Mouse (Mus musculus) cortical plate, adult 2 months (tissue): ENCODE results near the gene Muc1.

Experiments
- CTCF ChIP-seq: fragments of 200-500 bp; IDR thresholded peaks from 2 replicates; pipeline ENCODE4 v1.5.1; 2011; ENCODE audit warnings: mild to moderate bottlenecking, control low read depth, low read length; ENCODE audit not compliant: insufficient read depth; ENCODE audit errors: extremely low read depth
- POLR2A ChIP-seq: fragments of 200-500 bp; IDR thresholded peaks from 2 replicates; pipeline ENCODE4 v1.6.1; 2011; ENCODE audit warnings: mild to moderate bottlenecking, low read length, control low read depth; ENCODE audit not compliant: insufficient read depth; ENCODE audit errors: extremely low read depth

- TF ChIP-seq CTCF = no peak
- TF ChIP-seq POLR2A = peak; percentile 80
Observed at GRCm38 (mm10) chr3:89227307-89228179, 1.3 kb upstream of the Muc1 start.
